Mouse (Mus musculus) cerebellum, postnatal 14 days (tissue): Measurements from ENCODE around the gene Ap5z1.
A peak's percentile ranks its signal among the peaks of the same experiment; 100 is the strongest.

Experiments used
- DNase-seq, 2 experiments: peaks; one replicate each; pipeline ENCODE4 v3.0.0; 2021; ENCODE audit warnings: mixed read lengths in 2 of 2

Gene Ap5z1

GRCm38 (mm10) chr5:142477346-142477745 is 13.6 kb downstream of the Ap5z1 start:
- peak; percentile 78 to 80 for DNase-seq

- peak; percentile 63 to 64 for DNase-seq
Observed at GRCm38 (mm10) chr5:142477866-142478615, 14.3 kb downstream of the Ap5z1 start.

- peak; percentile 93 to 95 for DNase-seq
Observed at GRCm38 (mm10) chr5:142478829-142479435, 15.2 kb downstream of the Ap5z1 start.

DNA sequence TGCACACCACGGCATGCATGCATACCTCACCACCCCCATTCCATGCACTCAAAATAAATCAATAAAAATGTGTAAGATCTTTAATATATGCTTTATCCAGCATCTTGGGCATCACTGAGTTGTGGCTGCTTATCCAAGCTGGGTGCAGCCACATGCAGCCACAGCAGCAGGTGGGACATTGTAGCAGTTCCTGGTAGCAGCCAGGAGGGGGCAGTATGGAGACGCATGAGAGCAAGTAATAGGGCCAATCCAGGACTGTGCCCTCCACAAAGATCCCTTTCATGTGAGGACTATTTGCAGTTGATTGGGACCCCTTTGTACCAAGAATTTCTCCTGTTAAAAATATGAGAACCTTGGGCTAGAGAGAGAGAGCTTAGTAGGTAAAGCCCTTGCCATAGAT is 18.8 kb downstream of the Ap5z1 start:
- no peak for DNase-seq

GRCm38 (mm10) chr5:142483581-142483980 is 19.8 kb downstream of the Ap5z1 start:
- DNase-seq = no peak

DNA sequence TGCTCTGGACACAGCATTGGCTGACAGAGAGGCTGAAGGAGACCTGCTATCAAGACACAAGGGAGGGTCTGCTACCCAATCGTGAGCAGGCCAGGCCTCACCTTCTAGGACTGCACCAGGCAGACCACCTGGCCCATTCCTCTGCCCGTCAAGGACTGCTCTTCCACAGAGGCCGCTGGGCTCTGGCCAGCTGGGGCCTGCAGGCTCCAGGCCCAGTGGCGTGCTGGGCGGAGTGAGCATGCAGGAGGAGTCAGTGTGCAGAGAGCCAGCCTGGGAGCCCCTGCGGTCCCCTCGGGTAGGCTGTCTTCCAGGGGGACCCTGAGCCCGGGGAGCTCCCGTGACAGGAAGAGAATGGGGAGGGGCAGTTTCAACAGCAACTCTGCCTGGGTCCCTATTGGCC is 22.9 kb downstream of the Ap5z1 start:
- DNase-seq = no peak

- no peak for DNase-seq
Observed at GRCm38 (mm10) chr5:142489955-142490707, 26.4 kb downstream of the Ap5z1 start.

GRCm38 (mm10) chr5:142493307-142493706 is 29.6 kb downstream of the Ap5z1 start:
- DNase-seq = no peak

GRCm38 (mm10) chr5:142495321-142496096 is 31.8 kb downstream of the Ap5z1 start:
- DNase-seq = peak; percentile 71 to 78

GRCm38 (mm10) chr5:142498964-142499363 is 35.2 kb downstream of the Ap5z1 start:
- peak; percentile 77 to 84 for DNase-seq

GRCm38 (mm10) chr5:142500918-142501317 is 37.2 kb downstream of the Ap5z1 start:
- DNase-seq = no peak

DNA sequence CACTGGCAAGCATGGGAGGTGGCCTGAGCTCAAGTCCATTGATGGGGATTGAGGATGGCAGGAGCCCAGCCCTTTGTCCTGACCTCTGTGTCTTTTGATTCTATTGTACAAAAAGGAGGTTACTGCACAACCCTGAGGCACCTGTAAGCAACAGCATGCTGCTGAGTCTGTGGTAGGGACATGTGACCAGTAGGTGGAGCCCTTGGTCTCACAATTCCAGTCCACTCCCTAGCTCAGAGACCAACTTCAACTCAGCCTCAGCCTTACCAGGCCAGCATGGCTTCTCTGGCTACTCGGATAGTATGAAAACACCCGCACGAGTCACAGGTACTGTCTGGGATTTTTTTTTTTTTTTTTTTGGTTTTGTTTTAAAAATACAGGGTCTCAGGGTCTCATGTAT is 38.7 kb downstream of the Ap5z1 start:
- DNase-seq = peak; percentile 94

GRCm38 (mm10) chr5:142504175-142504574 is 40.4 kb downstream of the Ap5z1 start:
- no peak for DNase-seq

DNA sequence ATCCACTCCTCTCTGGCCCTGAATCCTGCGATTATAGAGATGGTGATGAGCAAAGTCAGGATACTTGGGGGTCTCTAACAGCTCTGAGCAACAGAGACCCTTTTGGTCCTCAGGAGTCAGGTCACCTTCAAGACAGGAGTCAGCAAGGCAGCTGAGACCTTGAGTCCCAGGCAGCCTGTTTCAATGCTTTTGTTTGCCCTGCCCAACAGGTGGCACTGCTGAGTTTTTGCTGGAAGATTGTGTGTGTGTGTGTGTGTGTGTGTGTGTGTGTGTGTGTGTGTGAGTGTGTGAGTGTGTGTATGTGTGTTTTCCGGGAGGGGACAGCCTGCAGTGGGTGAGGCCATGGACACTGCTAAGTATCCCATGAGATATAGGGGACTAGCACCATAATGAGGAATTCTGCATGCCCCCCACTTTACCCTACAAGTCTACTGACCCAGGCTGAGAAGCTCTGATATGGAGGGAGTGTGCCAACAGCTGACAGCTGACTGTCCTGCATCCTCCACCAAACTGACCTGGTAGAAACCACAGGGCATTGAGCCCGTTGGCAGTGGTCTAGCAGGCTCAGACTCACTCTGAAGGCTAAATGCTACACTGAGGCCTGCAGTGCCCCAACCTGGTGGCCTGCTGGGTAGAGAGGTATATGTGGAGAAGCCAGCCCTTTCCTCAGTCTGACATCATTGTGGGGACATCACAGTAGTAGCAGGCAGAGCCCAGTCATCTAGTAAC is 42.1 kb downstream of the Ap5z1 start:
- peak in 1 of 2 experiments; percentile 67 for DNase-seq

DNA sequence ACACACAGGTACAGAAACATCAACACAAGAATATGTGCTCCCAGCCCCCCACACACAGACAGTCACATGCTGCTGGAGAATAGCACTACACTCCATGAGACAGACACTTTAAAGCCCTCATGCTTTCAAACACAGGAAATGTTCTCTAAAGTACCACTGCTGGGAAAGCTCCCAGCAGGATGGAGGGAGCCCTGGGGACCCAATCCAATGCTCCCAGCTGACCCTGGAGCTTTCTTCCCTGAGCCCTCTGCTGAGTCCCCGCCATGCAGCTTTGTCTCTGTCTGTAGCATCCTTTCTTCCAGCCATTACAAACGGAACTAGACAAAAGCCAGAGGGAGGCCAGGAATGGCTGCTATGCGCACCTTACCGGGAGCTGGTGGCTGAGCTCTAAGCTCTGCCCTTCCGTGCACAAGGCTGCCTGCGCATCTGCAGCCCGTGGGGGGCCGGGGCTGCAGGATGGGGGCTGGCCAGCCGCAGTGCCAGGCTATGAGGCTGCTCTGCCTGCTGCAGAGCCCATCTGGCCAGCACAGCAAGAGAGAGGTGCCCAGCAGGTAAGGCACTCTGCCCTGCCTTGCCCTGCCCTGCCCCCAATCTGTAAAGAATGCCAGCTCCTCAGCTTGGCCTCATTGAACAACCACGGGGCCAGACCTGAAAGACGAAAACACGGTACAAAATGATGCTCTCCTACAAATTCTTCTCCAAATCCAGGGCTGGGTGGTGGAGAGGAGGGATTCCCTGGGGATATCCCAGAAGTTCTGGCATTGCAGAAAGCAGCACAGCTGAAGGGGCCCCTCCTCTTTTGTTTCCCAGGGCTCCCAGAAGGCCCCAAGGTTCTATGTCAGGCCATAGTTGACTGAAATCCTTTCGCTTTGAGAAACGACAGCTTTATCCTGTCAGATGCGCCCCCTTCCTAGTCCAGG is 45.7 kb downstream of the Ap5z1 start:
- peak; percentile 83 to 90 for DNase-seq

DNA sequence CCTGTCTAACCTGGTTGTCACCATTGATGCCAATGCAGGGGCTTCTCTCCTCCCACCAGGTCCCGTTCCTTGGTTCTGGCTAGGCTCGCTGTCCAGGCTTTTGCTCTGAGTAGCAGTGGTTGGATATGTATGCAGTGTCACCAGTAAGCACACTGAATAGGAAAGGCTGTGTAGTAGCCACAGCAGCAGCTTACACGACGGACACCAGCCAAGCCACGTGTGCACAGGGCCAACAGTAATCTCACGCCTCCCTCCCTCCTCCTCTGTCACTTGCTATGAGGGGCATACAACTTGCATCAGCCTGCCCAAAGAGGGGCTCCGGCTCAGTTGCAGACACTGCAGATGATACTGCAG is 46.3 kb downstream of the Ap5z1 start:
- peak; percentile 50 for DNase-seq

DNA sequence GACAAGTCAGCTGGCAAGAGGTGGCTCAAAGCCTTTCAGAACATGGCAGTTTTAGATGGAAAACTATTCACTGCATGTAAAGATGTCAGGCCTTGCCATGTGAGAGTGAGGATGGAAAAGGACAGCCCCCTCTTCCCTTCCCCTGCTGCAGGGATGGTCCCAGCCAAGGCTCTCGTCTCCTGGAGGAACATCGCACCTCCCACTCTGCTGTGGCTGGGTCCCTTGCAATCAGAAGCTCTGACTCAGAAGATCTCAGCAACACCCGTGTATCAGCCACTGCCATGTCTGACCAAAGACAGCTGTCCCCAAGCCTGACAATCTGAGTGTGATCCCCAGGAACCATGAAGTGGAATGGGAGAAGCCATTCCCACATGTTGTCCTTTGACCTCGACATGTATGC is 48.4 kb downstream of the Ap5z1 start:
- DNase-seq = no peak

- no peak for DNase-seq
Observed at GRCm38 (mm10) chr5:142518973-142519372, 55.2 kb downstream of the Ap5z1 start.

DNA sequence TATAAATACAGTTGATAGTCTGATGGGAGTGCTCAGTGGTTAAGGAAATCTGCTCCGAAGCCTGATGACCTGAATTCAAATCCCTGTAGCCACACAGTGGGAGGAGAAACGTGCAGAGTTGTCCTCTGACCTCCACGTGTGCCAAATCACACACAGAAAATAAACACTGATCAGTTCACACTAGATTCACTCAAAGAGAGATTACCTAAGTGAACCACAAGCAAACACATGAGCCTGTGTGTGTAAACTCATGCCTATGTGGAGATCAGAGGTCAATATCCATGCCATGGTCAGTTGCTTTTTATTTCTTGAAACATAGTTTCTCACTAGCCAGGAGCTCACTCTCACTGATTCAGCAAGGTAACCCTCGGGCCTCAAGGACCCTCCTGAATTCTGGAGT is 56.6 kb downstream of the Ap5z1 start:
- DNase-seq = no peak

DNA sequence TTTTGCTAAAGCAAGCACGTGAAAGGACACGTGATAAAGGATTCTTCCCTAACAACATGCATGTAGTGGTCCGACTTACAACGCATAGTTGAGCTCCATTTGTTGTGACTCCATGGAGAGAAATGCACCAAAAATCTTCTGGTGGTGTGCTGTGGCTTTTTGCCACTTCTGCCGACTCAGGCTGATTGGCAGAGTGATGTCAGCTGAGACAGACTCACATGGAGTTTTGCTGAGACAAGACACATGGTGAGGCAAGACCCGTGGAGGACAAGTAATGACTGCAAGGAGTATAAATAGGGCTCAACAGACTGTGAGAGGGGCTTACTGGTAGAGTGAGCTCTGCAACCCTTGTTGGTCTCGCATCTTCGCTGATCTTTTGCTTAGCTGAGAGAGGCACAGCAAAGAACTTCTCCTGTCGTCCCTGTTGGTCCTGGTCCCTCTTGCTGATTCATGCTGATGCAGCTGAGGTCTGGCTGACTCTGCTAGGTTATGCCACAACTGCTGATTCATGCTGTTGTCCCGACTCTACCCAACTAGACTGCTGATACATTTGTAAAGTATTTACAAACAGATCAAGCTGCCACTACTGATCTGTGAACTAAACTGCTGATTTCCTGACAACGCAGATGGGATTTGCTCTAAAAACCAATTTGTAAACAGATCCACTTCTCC is 57.6 kb downstream of the Ap5z1 start:
- no peak for DNase-seq
